Mouse (Mus musculus) limb, embryonic 15.5 days (tissue): Measurements from ENCODE around the gene Celsr1. TPM values are rescaled to one million over a fixed set of nuclear protein-coding genes. Genes with fewer than 3 reads are reported as not detected.

Source experiments
- ATAC-seq: fragments of 200-750 bp; cut with Nextera tagmentation; 2 replicates; pipeline ENCODE4 v1.8.0; 2017; ENCODE audit warnings: low read depth, moderate TSS enrichment; ENCODE audit not compliant: insufficient number of reproducible peaks, low FRiP score, low TSS enrichment
- H3K27ac ChIP-seq: fragments of 300-500 bp; sonication (generic); 2 replicates; pipeline ENCODE4 v1.5.1; 2015; ENCODE audit warnings: moderate library complexity, mild to moderate bottlenecking, inconsistent platforms
- H3K27me3 ChIP-seq: fragments of 300-500 bp; sonication (generic); 2 replicates; pipeline ENCODE4 v1.6.1; 2015; ENCODE audit warnings: inconsistent platforms
- H3K36me3 ChIP-seq: fragments of 300-500 bp; sonication (generic); 2 replicates; pipeline ENCODE4 v1.6.1; 2015; ENCODE audit warnings: inconsistent platforms
- H3K4me1 ChIP-seq: fragments of 300-500 bp; sonication (generic); 2 replicates; pipeline ENCODE4 v1.6.1; 2015; ENCODE audit warnings: inconsistent platforms
- H3K4me2 ChIP-seq: fragments of 300-500 bp; sonication (generic); 2 replicates; pipeline ENCODE4 v1.6.1; 2015; ENCODE audit warnings: mild to moderate bottlenecking, inconsistent platforms
- H3K4me3 ChIP-seq: fragments of 300-500 bp; sonication (generic); 2 replicates; pipeline ENCODE4 v1.5.1; 2015; ENCODE audit warnings: mild to moderate bottlenecking, inconsistent platforms
- H3K9ac ChIP-seq: fragments of 300-500 bp; sonication (generic); 2 replicates; pipeline ENCODE4 v1.6.1; 2015; ENCODE audit warnings: inconsistent platforms
- H3K9me3 ChIP-seq: fragments of 300-500 bp; sonication (generic); 2 replicates; pipeline ENCODE4 v1.6.1; 2016; ENCODE audit warnings: inconsistent platforms
- WGBS: fragments of 180-500 bp; shearing (Covaris S2); methylation state at CpG from one replicate; pipeline ENCODE4 v1.1.7; 2015; 5-methylcytosine and 5-hydroxymethylcytosine counted together
- polyA plus RNA-seq: library from polyadenylated mRNA; unstranded; fragments of >200 nt; fragmentation: Nextera tagmentation; extraction: Ambion mirVana; gene quantifications from 2 replicates; pipeline ENCODE4 v1.2.1, GENCODE M21; 2015

Celsr1 gene
- polyA plus RNA-seq, 1 experiment from 2014 or later: 3.6 TPM

GRCm38 (mm10) chr15:86029981-86030380 is 3.6 kb downstream of the Celsr1 start:
- Histone ChIP-seq H3K36me3 (peaks cover 5% of the 10 kb centered on the region), H3K4me3 (peak overlapping the region; percentile 21), H3K27ac (no peak overlapping the region), H3K9ac (no peak overlapping the region), H3K4me1 (peaks cover 48% of the 10 kb centered on the region), H3K9me3 (no peaks in the 10 kb centered on the region), H3K4me2 (peak overlapping the region; percentile 30; the same call in 1 of the 2 replicates), H3K27me3 (peaks cover 27% of the 10 kb centered on the region)
- 62% methylated on average over 14 of the region's 14 CpGs for WGBS
- no peak for ATAC-seq

GRCm38 (mm10) chr15:86027871-86028270 is 5.7 kb downstream of the Celsr1 start:
- Histone ChIP-seq H3K9me3 (no peaks in the 10 kb centered on the region), H3K27me3 (peaks cover 17% of the 10 kb centered on the region), H3K36me3 (peaks cover 5% of the 10 kb centered on the region), H3K4me2 (peak overlapping the region; percentile 19), H3K4me3 (0 out of 2 replicates have a peak overlapping the region, but pooled peaks have one; percentile 21), H3K4me1 (peaks cover 28% of the 10 kb centered on the region), H3K9ac (no peak overlapping the region), H3K27ac (no peak overlapping the region)
- ATAC-seq: no peak
- WGBS: 24% methylated on average over 8 of the region's 8 CpGs

GRCm38 (mm10) chr15:86021971-86022370 is 11.6 kb downstream of the Celsr1 start:
- H3K4me1 ChIP-seq: peaks cover 5% of the 10 kb centered on the region; the same call in 1 of the 2 replicates
- 69% methylated on average over 9 of the region's 9 CpGs for WGBS
- no peak overlapping the region for H3K4me2 ChIP-seq
- H3K9me3 ChIP-seq: no peaks in the 10 kb centered on the region
- no peaks in the 10 kb centered on the region for H3K36me3 ChIP-seq
- no peaks in the 10 kb centered on the region for H3K27me3 ChIP-seq
- H3K27ac ChIP-seq: no peak overlapping the region
- H3K4me3 ChIP-seq: no peak overlapping the region
- no peak overlapping the region for H3K9ac ChIP-seq
- no peak for ATAC-seq

- no peak for ATAC-seq
- H3K27ac ChIP-seq: no peak overlapping the region
- H3K4me2 ChIP-seq: no peak overlapping the region
- no peaks in the 10 kb centered on the region for H3K27me3 ChIP-seq
- peaks cover 6% of the 10 kb centered on the region; the same call in 1 of the 2 replicates for H3K4me1 ChIP-seq
- no peak overlapping the region for H3K9ac ChIP-seq
- 55% methylated on average over 9 of the region's 9 CpGs for WGBS
- H3K9me3 ChIP-seq: no peaks in the 10 kb centered on the region
- no peak overlapping the region for H3K4me3 ChIP-seq
- H3K36me3 ChIP-seq: no peaks in the 10 kb centered on the region
These were observed 12.3 kb downstream of the Celsr1 start for GRCm38 (mm10) chr15:86021301-86021700.

- no peak overlapping the region for H3K27ac ChIP-seq
- H3K4me2 ChIP-seq: no peak overlapping the region
- no peaks in the 10 kb centered on the region for H3K9me3 ChIP-seq
- H3K9ac ChIP-seq: no peak overlapping the region
- 77% methylated on average over 8 of the region's 8 CpGs for WGBS
- no peak for ATAC-seq
- peaks cover 8% of the 10 kb centered on the region; the same call in 1 of the 2 replicates for H3K4me1 ChIP-seq
- no peak overlapping the region for H3K4me3 ChIP-seq
- H3K36me3 ChIP-seq: no peaks in the 10 kb centered on the region
- H3K27me3 ChIP-seq: no peaks in the 10 kb centered on the region
These were observed 13.6 kb downstream of the Celsr1 start for GRCm38 (mm10) chr15:86020008-86020407.

- no peaks in the 10 kb centered on the region for H3K27me3 ChIP-seq
- ATAC-seq: no peak
- no peaks in the 10 kb centered on the region for H3K36me3 ChIP-seq
- H3K4me1 ChIP-seq: peaks cover 8% of the 10 kb centered on the region; the same call in 1 of the 2 replicates
- H3K9ac ChIP-seq: no peak overlapping the region
- H3K4me3 ChIP-seq: no peak overlapping the region
- WGBS: 93% methylated on average over 5 of the region's 5 CpGs
- H3K27ac ChIP-seq: no peak overlapping the region
- H3K9me3 ChIP-seq: no peaks in the 10 kb centered on the region
- H3K4me2 ChIP-seq: no peak overlapping the region
These were observed 14.6 kb downstream of the Celsr1 start for GRCm38 (mm10) chr15:86018753-86019512.

- Histone ChIP-seq H3K4me3 (no peak overlapping the region), H3K4me1 (peaks cover 12% of the 10 kb centered on the region; the same call in 1 of the 2 replicates), H3K4me2 (no peak overlapping the region), H3K36me3 (no peaks in the 10 kb centered on the region), H3K27ac (no peak overlapping the region), H3K9ac (no peak overlapping the region), H3K27me3 (no peaks in the 10 kb centered on the region), H3K9me3 (no peaks in the 10 kb centered on the region)
- 84% methylated on average over 6 of the region's 6 CpGs for WGBS
- no peak for ATAC-seq
These were observed 16.2 kb downstream of the Celsr1 start for GRCm38 (mm10) chr15:86017336-86017735.

- WGBS: 58% methylated on average over 13 of the region's 13 CpGs
- Histone ChIP-seq H3K4me1 (peaks cover 12% of the 10 kb centered on the region; the same call in 1 of the 2 replicates), H3K27ac (no peak overlapping the region), H3K4me2 (no peak overlapping the region), H3K9ac (no peak overlapping the region), H3K4me3 (no peak overlapping the region), H3K27me3 (no peaks in the 10 kb centered on the region), H3K36me3 (no peaks in the 10 kb centered on the region), H3K9me3 (no peaks in the 10 kb centered on the region)
- ATAC-seq: no peak
These were observed 17.6 kb downstream of the Celsr1 start for GRCm38 (mm10) chr15:86015860-86016541.

- no peaks in the 10 kb centered on the region for H3K36me3 ChIP-seq
- 85% methylated on average over 7 of the region's 7 CpGs for WGBS
- no peaks in the 10 kb centered on the region for H3K9me3 ChIP-seq
- ATAC-seq: no peak
- no peak overlapping the region for H3K4me3 ChIP-seq
- no peaks in the 10 kb centered on the region for H3K27me3 ChIP-seq
- no peak overlapping the region for H3K27ac ChIP-seq
- no peak overlapping the region for H3K4me2 ChIP-seq
- H3K4me1 ChIP-seq: peaks cover 12% of the 10 kb centered on the region; the same call in 1 of the 2 replicates
- no peak overlapping the region for H3K9ac ChIP-seq
These were observed 18.6 kb downstream of the Celsr1 start for GRCm38 (mm10) chr15:86015026-86015425.

GRCm38 (mm10) chr15:86013656-86014055 is 19.9 kb downstream of the Celsr1 start:
- no peak overlapping the region for H3K9ac ChIP-seq
- 50% methylated on average over 10 of the region's 10 CpGs for WGBS
- H3K27ac ChIP-seq: no peak overlapping the region
- peaks cover 12% of the 10 kb centered on the region; the same call in 1 of the 2 replicates for H3K4me1 ChIP-seq
- no peak overlapping the region for H3K4me2 ChIP-seq
- no peak overlapping the region for H3K4me3 ChIP-seq
- H3K9me3 ChIP-seq: no peaks in the 10 kb centered on the region
- no peaks in the 10 kb centered on the region for H3K36me3 ChIP-seq
- H3K27me3 ChIP-seq: no peaks in the 10 kb centered on the region
- ATAC-seq: no peak

- no peak overlapping the region for H3K27ac ChIP-seq
- H3K4me1 ChIP-seq: peaks cover 12% of the 10 kb centered on the region; the same call in 1 of the 2 replicates
- H3K9me3 ChIP-seq: no peaks in the 10 kb centered on the region
- no peak overlapping the region for H3K9ac ChIP-seq
- ATAC-seq: no peak
- no peak overlapping the region for H3K4me2 ChIP-seq
- H3K4me3 ChIP-seq: no peak overlapping the region
- WGBS: 51% methylated on average over 2 of the region's 2 CpGs
- H3K36me3 ChIP-seq: no peaks in the 10 kb centered on the region
- H3K27me3 ChIP-seq: no peaks in the 10 kb centered on the region
These were observed 20.4 kb downstream of the Celsr1 start for GRCm38 (mm10) chr15:86013130-86013529.

- Histone ChIP-seq H3K4me2 (no peak overlapping the region), H3K9ac (no peak overlapping the region)
These were observed 25.9 kb downstream of the Celsr1 start for GRCm38 (mm10) chr15:86007690-86008121.

More at GRCm38 (mm10) chr15:86007690-86008121, 25.9 kb downstream of the Celsr1 start:
- 9% methylated on average over 6 of the region's 6 CpGs for WGBS
- Histone ChIP-seq H3K4me3 (no peak overlapping the region), H3K4me1 (peaks cover 13% of the 10 kb centered on the region), H3K27ac (peak overlapping the region; percentile 43; the same call in 1 of the 2 replicates), H3K9me3 (no peaks in the 10 kb centered on the region), H3K36me3 (no peaks in the 10 kb centered on the region), H3K27me3 (no peaks in the 10 kb centered on the region)
- no peak for ATAC-seq
